Mouse (Mus musculus) thymus, adult 2 months (tissue): ENCODE measurements around the gene Wdr64. TPM values are rescaled to one million over a fixed set of nuclear protein-coding genes. Genes with fewer than 3 reads are reported as not detected.
A peak's percentile ranks its signal among the peaks of the same experiment; 100 is the strongest.

Source experiments
- DNase-seq: peaks from one replicate; pipeline ENCODE4 v3.0.0; 2021
- H3K27ac ChIP-seq: fragments of 200-500 bp; 2 replicates; pipeline ENCODE4 v1.5.1; 2012; ENCODE audit warnings: low read length, control low read depth; ENCODE audit not compliant: control insufficient read depth, insufficient read depth
- H3K27me3 ChIP-seq: fragments of 200-500 bp; 2 replicates; pipeline ENCODE4 v1.6.1; 2012; ENCODE audit warnings: mild to moderate bottlenecking, low read length, moderate library complexity, mixed read lengths; ENCODE audit not compliant: control insufficient read depth, insufficient read depth
- H3K36me3 ChIP-seq: fragments of 200-500 bp; 2 replicates; pipeline ENCODE4 v1.6.1; 2012; ENCODE audit warnings: mild to moderate bottlenecking, low read length, moderate library complexity; ENCODE audit not compliant: control insufficient read depth, insufficient read depth
- H3K4me1 ChIP-seq: fragments of 200-500 bp; replicated peaks from 2 replicates; pipeline ENCODE4 v1.6.1; 2012; ENCODE audit warnings: low read length; ENCODE audit not compliant: control insufficient read depth, insufficient read depth
- H3K4me3 ChIP-seq: fragments of 200-500 bp; 2 replicates; pipeline ENCODE4 v1.5.1; 2012; ENCODE audit warnings: mild to moderate bottlenecking, low read length, control low read depth, moderate library complexity; ENCODE audit not compliant: control insufficient read depth, insufficient read depth
- CTCF ChIP-seq: fragments of 200-500 bp; IDR thresholded peaks from 2 replicates; pipeline ENCODE4 v1.5.1; 2012; ENCODE audit warnings: mild to moderate bottlenecking, control low read depth, low read length, moderate library complexity, borderline replicate concordance; ENCODE audit not compliant: control insufficient read depth, poor library complexity, insufficient read depth; ENCODE audit errors: extremely low read depth
- POLR2A ChIP-seq: fragments of 200-500 bp; IDR thresholded peaks from 2 replicates; pipeline ENCODE4 v1.6.1; 2012; ENCODE audit warnings: mild to moderate bottlenecking, low read length, control low read depth, moderate library complexity; ENCODE audit not compliant: control insufficient read depth, poor library complexity, insufficient read depth; ENCODE audit errors: extremely low read depth
- WGBS: fragments of 180-500 bp; shearing (Covaris S2); methylation state at CpG from one replicate; pipeline ENCODE4 v1.1.7; 2018; 5-methylcytosine and 5-hydroxymethylcytosine counted together
- polyA plus RNA-seq: library from polyadenylated mRNA; depleted of rRNA; stranded (reverse); fragments of >200 nt; gene quantifications from 2 replicates; pipeline ENCODE4 v1.2.3, GENCODE M21; 2012

The Wdr64 gene
- polyA plus RNA-seq, 1 experiment = not detected

- Histone ChIP-seq H3K36me3 (no peaks in the 10 kb centered on the region), H3K4me1 (peaks cover 7% of the 10 kb centered on the region), H3K27me3 (no peaks in the 10 kb centered on the region), H3K4me3 (peak overlapping the region; percentile 17; the same call in 1 of the 2 replicates), H3K27ac (no peak overlapping the region)
- DNase-seq = no peak
- under 1% methylated on average over 17 of the region's 17 CpGs for WGBS
- TF ChIP-seq CTCF (no peak), POLR2A (no peak)
Observed at GRCm38 (mm10) chr1:175692997-175693361, 5.4 kb upstream of the Wdr64 start.

- Histone ChIP-seq H3K27ac (no peak overlapping the region), H3K4me3 (no peak overlapping the region), H3K27me3 (no peaks in the 10 kb centered on the region), H3K4me1 (peaks cover 7% of the 10 kb centered on the region), H3K36me3 (no peaks in the 10 kb centered on the region)
- WGBS = 41% methylated on average over 12 of the region's 12 CpGs
- TF ChIP-seq POLR2A (no peak), CTCF (no peak)
- DNase-seq = peak; percentile 20
Observed at GRCm38 (mm10) chr1:175693429-175693960, 4.9 kb upstream of the Wdr64 start.

- H3K36me3 ChIP-seq = no peaks in the 10 kb centered on the region
- no peak for DNase-seq
Observed at GRCm38 (mm10) chr1:175699375-175699774, 982 bp downstream of the Wdr64 start.

GRCm38 (mm10) chr1:175699796-175700195, 1.4 kb downstream of the Wdr64 start:
- H3K4me3 ChIP-seq = no peak overlapping the region
- no peaks in the 10 kb centered on the region for H3K36me3 ChIP-seq
- 22% methylated on average over 4 of the region's 4 CpGs for WGBS
- TF ChIP-seq CTCF = no peak
- TF ChIP-seq POLR2A = no peak
- DNase-seq = peak; percentile 18
- no peaks in the 10 kb centered on the region for H3K4me1 ChIP-seq
- H3K27ac ChIP-seq = no peak overlapping the region
- H3K27me3 ChIP-seq = no peaks in the 10 kb centered on the region

More at GRCm38 (mm10) chr1:175699375-175699774, 982 bp downstream of the Wdr64 start:
- Histone ChIP-seq H3K27me3 (no peaks in the 10 kb centered on the region), H3K4me1 (no peaks in the 10 kb centered on the region), H3K4me3 (no peak overlapping the region), H3K27ac (no peak overlapping the region)
- no peak for TF ChIP-seq CTCF
- no peak for TF ChIP-seq POLR2A
- 62% methylated on average over 3 of the region's 3 CpGs for WGBS

- Histone ChIP-seq H3K27ac (no peak overlapping the region), H3K4me1 (no peaks in the 10 kb centered on the region), H3K27me3 (no peaks in the 10 kb centered on the region), H3K4me3 (no peak overlapping the region), H3K36me3 (no peaks in the 10 kb centered on the region)
- TF ChIP-seq CTCF (no peak), POLR2A (no peak)
- DNase-seq = no peak
- 78% methylated on average over 4 of the region's 4 CpGs for WGBS
Observed at GRCm38 (mm10) chr1:175701145-175701544, 2.8 kb downstream of the Wdr64 start.

- Histone ChIP-seq H3K27me3 (no peaks in the 10 kb centered on the region), H3K4me1 (no peaks in the 10 kb centered on the region), H3K4me3 (no peak overlapping the region), H3K36me3 (no peaks in the 10 kb centered on the region), H3K27ac (no peak overlapping the region)
- 80% methylated on average over 5 of the region's 5 CpGs for WGBS
- no peak for DNase-seq
- TF ChIP-seq POLR2A = no peak
- no peak for TF ChIP-seq CTCF
Observed at GRCm38 (mm10) chr1:175707599-175707998, 9.2 kb downstream of the Wdr64 start.

- Histone ChIP-seq H3K27ac (no peak overlapping the region), H3K27me3 (no peaks in the 10 kb centered on the region), H3K4me3 (no peak overlapping the region), H3K4me1 (no peaks in the 10 kb centered on the region), H3K36me3 (no peaks in the 10 kb centered on the region)
- TF ChIP-seq POLR2A = no peak
- no peak for TF ChIP-seq CTCF
- no peak for DNase-seq
Observed at GRCm38 (mm10) chr1:175708013-175708412, 9.6 kb downstream of the Wdr64 start.
